Mouse (Mus musculus) liver, adult 2 months (tissue): ENCODE data around the gene Gm29666.

Source experiments
- CTCF ChIP-seq: fragments of 200-500 bp; IDR thresholded peaks from 2 replicates; pipeline ENCODE4 v1.5.1; 2011; ENCODE audit warnings: low read depth, low read length, control low read depth
- POLR2A ChIP-seq: fragments of 200-500 bp; IDR thresholded peaks from 2 replicates; pipeline ENCODE4 v1.6.1; 2011; ENCODE audit warnings: low read length, control low read depth; ENCODE audit not compliant: insufficient read depth; ENCODE audit errors: extremely low read depth

DNA sequence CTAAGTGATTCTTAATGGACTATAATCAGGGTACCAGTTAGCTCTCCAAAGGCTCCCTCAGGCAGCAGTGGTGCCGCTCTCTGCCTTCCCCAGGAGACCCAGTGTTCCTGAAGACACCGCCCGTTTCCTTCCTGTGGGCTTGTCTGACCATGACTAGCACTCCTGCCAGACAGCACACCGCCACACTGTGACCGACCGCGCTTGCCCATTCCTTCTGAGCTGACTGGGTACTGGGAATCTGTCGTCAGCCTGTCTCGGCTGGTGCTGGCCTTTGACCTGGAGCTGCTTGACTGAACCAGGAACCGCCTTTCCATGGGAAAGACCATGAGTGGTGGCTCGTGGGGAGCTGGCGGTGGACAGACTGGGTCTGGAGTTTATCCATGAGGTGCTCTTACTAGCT is 20.3 kb upstream of the Gm29666 start:
- TF ChIP-seq POLR2A, result no peak
- TF ChIP-seq CTCF, result no peak
